Mouse (Mus musculus) embryonic facial prominence, embryonic 14.5 days (tissue): ENCODE measurements at regions not wholly inside any gene's neighbourhood (a gene's known extent, or its start where the extent isn't known, plus 50 kb on each side); places are given as distances from the start of the nearest gene placed in this dataset.

Experiments
- ATAC-seq: fragments of 200-750 bp; cut with Nextera tagmentation; 2 replicates; pipeline ENCODE4 v1.8.0; 2017; ENCODE audit warnings: low read depth, moderate number of reproducible peaks, moderate TSS enrichment
- DNase-seq: peaks from one replicate; pipeline ENCODE4 v3.0.0-alpha.2; 2015; ENCODE audit warnings: low spot score
- H3K27ac ChIP-seq: fragments of 300-500 bp; sonication (generic); replicated peaks from 2 replicates; pipeline ENCODE4 v1.5.1; 2014; ENCODE audit warnings: low read depth, mild to moderate bottlenecking, low read length, moderate library complexity
- H3K27me3 ChIP-seq: fragments of 300-500 bp; sonication (generic); replicated peaks from 2 replicates; pipeline ENCODE4 v1.6.1; 2014; ENCODE audit warnings: low read length; ENCODE audit not compliant: control insufficient read depth, insufficient read depth
- H3K36me3 ChIP-seq: fragments of 300-500 bp; sonication (generic); 2 replicates; pipeline ENCODE4 v1.6.1; 2014; ENCODE audit warnings: low read length, mixed read lengths; ENCODE audit not compliant: control insufficient read depth, insufficient read depth
- H3K4me1 ChIP-seq: fragments of 300-500 bp; sonication (generic); 2 replicates; pipeline ENCODE4 v1.6.1; 2014; ENCODE audit warnings: antibody characterized with exemption, low read length; ENCODE audit not compliant: control insufficient read depth, insufficient read depth
- H3K4me2 ChIP-seq: fragments of 300-500 bp; sonication (generic); 2 replicates; pipeline ENCODE4 v1.6.1; 2014; ENCODE audit warnings: low read depth, mild to moderate bottlenecking, low read length, moderate library complexity, mixed read lengths
- H3K4me3 ChIP-seq: fragments of 300-500 bp; sonication (generic); 2 replicates; pipeline ENCODE4 v1.5.1; 2014; ENCODE audit warnings: low read depth, mild to moderate bottlenecking, low read length
- H3K9ac ChIP-seq: fragments of 300-500 bp; sonication (generic); 2 replicates; pipeline ENCODE4 v1.6.1; 2014; ENCODE audit warnings: low read depth, mild to moderate bottlenecking, low read length, moderate library complexity, mixed read lengths
- H3K9me3 ChIP-seq: fragments of 300-500 bp; sonication (generic); 2 replicates; pipeline ENCODE4 v1.6.1; 2016; ENCODE audit warnings: low read length; ENCODE audit not compliant: control insufficient read depth
- WGBS: fragments of 180-500 bp; shearing (Covaris S2); extraction: QIAGEN DNeasy Blood & Tissue Kit; methylation state at CpG from one replicate; pipeline ENCODE4 v1.1.7; 2014; 5-methylcytosine and 5-hydroxymethylcytosine counted together

GRCm38 (mm10) chr10:17656872-17657482, 66.0 kb upstream of the Cited2 start:
- WGBS: 23% methylated on average over 8 of the region's 8 CpGs
- Histone ChIP-seq H3K4me1 (peaks cover 13% of the 10 kb centered on the region), H3K9me3 (no peaks in the 10 kb centered on the region), H3K27ac (no peak overlapping the region), H3K36me3 (no peaks in the 10 kb centered on the region), H3K9ac (no peak overlapping the region), H3K4me2 (no peak overlapping the region), H3K27me3 (no peaks in the 10 kb centered on the region), H3K4me3 (no peak overlapping the region)
- ATAC-seq (no peak), DNase-seq (no peak)

DNA sequence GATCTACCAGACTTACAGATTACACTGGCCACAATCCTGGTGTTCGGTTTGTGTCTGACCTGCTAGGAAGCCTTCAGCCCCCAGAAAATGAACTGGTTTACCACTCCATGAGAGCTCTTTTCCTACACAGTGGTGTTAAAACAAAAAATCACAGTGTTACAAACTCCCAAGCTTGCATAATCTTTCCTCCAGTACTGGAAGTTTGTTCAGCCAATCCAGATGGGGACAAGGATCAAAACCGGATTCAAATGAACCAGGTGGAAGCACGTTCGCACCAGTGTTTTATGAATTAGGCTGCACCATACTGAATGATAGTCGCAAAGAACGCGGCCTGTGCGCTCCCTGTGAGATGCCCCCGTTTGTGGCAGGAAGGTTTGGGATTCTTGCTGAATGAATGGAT, 63.4 kb upstream of the Cited2 start:
- WGBS: 90% methylated on average over 9 of the region's 9 CpGs
- H3K4me1 ChIP-seq: peaks cover 4% of the 10 kb centered on the region; the same call in 1 of the 2 replicates
- H3K27ac ChIP-seq: no peak overlapping the region
- H3K4me2 ChIP-seq: no peak overlapping the region
- no peak for ATAC-seq
- no peak overlapping the region for H3K9ac ChIP-seq
- H3K9me3 ChIP-seq: no peaks in the 10 kb centered on the region
- no peaks in the 10 kb centered on the region for H3K27me3 ChIP-seq
- H3K4me3 ChIP-seq: no peak overlapping the region
- no peak for DNase-seq
- H3K36me3 ChIP-seq: no peaks in the 10 kb centered on the region

- no peaks in the 10 kb centered on the region for H3K36me3 ChIP-seq
- no peak overlapping the region for H3K4me2 ChIP-seq
- H3K27me3 ChIP-seq: no peaks in the 10 kb centered on the region
- DNase-seq (no peak), ATAC-seq (no peak)
- H3K4me1 ChIP-seq: no peaks in the 10 kb centered on the region; the same call in 1 of the 2 replicates
- H3K4me3 ChIP-seq: no peak overlapping the region
- no peak overlapping the region for H3K27ac ChIP-seq
- no peaks in the 10 kb centered on the region for H3K9me3 ChIP-seq
- H3K9ac ChIP-seq: no peak overlapping the region
- 90% methylated on average over 5 of the region's 5 CpGs for WGBS
These were observed 62.1 kb upstream of the Cited2 start for GRCm38 (mm10) chr10:17660836-17661452.

DNA sequence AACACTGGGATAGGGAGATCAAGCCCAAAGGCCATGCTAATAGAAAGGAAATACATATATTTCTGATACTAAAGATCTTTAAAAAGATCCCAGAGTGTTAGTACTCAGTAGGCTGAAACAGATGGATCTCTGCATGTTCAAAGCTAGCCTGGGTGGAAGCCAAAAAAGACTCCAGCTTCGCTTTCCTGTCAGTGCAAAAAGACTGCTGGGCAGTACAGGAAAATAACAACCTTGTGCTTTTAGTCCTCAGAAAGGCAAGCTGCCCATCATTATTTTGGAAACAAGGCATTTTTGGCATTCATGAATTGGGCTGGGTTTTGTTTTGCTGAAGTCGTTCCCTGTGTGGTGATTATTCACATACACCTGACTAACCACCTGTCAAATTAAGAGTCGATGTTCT, 56.9 kb upstream of the Cited2 start:
- Histone ChIP-seq H3K4me3 (no peak overlapping the region), H3K36me3 (no peaks in the 10 kb centered on the region), H3K9ac (no peak overlapping the region), H3K27ac (no peak overlapping the region), H3K4me2 (no peak overlapping the region), H3K27me3 (no peaks in the 10 kb centered on the region), H3K9me3 (no peaks in the 10 kb centered on the region), H3K4me1 (no peaks in the 10 kb centered on the region)
- no peak for ATAC-seq
- 65% methylated on average over 3 of the region's 3 CpGs for WGBS
- no peak for DNase-seq

DNA sequence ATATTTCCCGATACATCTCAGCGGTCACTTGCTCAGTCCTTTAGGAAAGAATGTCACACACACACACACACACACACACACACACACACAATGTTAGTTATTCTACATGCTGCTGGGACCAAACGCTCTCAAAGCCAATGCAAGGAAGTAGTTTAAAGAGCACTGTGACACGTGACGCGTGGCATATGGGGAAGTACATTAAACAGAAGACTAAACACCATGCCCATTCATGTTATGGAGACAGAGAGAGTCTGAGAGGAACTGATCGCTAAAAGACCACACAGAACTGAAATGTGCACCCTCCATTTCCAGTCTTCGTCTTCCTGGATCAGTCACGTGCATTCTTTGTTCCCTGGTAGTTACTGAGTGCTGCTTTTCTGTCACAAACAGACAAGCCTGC, 53.6 kb upstream of the Cited2 start:
- no peak for DNase-seq
- WGBS: 83% methylated on average over 9 of the region's 9 CpGs
- no peak for ATAC-seq
- Histone ChIP-seq H3K4me3 (no peak overlapping the region), H3K27ac (no peak overlapping the region), H3K9me3 (no peaks in the 10 kb centered on the region), H3K27me3 (no peaks in the 10 kb centered on the region), H3K36me3 (no peaks in the 10 kb centered on the region), H3K9ac (no peak overlapping the region), H3K4me1 (no peaks in the 10 kb centered on the region), H3K4me2 (no peak overlapping the region)
